Mouse (Mus musculus) yolk sac, embryonic 10.5 days (tissue): ENCODE data around the gene Irx3.

Experiments
- DNase-seq: peaks from one replicate; pipeline ENCODE4 v3.0.0-alpha.2; 2017; ENCODE audit warnings: low spot score

Gene Irx3

DNA sequence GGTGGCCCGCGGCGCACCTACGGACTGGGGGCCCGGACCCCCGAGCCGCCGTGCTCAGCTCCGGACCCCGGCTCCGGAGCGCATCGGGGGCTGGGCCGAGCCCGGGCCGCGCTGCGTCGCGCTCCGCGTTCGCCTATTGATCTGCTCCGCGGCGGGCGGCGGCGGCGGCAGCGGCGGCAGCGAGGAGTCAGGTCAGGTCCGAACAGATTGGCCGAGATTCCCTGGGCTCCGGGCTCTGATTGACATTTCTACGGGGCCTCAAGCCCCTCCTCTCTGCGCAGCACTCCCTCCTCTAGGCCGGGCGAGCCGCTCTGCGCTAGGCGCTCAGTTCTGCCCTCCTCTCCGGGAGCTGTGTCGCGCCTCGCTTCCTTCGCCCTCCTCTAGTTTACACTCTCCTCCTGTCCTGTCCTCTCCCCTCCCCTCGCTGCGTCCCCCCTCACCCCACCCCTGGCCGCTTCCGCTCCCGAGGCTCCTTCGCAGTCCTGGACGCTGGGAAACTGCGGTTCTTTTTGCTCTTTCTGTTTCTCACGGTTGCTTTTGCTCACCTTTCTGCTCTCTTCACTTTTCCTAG, 541 bp downstream of the Irx3 start:
- DNase-seq, result peak; percentile 80

DNA sequence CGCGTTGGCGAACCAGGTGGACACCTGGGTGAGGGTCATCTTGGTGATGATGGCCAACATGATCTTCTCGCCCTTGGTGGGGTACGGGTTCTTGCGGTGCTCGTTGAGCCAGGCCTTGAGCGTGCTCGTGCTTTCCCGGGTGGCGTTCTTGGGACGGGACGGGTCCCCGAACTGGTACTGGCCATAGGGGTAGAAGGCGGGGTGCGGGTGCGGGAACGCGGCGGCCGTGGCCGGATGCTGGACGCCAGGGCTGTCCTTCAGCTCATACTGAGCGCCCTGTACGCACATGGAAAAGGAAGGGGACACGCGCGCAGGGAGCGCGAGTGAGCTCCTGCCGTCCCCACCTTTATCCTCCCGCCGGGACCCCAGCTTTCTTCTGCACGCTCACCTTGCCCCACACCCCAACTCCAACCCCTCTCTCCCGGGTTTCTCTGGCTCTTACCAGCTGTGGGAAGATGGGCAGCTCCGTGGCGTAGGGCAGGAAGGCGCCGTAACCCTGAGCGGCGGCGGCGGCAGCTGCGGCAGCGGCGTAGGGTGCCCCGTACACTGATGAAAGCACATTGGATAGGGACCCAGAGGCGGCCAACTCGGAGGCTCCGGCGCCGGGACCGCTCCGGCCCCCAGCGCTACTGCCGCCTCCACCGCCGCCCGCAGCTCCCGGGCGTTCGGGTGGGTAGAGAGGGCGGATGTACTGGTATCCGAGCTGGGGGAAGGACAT, 1.2 kb downstream of the Irx3 start:
- no peak for DNase-seq

DNA sequence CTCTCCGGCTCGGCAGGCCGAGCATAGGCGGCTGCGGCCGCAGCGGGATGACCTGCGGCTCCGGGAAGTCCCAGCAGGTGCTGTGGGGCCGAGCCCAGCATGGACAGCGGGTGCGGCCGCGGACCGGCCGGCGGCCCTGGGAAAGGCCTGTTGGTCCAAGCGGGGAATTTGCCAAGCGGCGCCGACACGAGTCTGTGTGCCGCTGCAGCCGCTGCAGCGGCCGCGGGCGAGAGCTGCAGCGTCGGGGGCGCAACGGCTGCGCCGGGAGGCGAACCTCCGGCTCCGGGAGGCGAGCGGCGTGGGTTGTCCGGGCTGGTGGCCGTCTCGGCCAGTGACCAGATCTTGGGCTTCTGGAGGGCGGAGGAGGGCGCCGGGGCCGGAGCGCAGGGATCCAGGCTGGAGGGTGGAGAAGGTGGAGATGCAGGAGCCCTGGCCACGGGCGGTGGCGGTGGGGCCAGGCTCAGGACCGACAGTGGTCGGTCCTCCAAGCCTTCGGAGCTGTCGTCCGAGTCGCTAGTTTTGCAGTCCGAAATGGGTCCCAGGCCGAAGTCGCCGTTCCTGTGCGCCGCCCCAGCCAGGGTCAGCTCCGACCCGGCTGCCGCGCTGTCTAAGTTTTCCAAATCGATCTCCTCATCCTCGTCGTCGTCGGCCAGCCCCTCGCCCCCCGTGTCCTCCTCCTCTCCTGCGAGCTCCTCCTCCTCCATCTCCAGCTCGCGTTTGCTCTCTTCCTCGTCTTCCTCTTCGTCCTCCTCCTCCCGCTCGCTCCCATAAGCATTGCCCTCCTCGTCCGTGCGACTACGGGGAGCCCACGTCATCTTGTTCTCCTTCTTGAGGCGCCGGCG, 2.0 kb downstream of the Irx3 start:
- DNase-seq, result no peak

DNA sequence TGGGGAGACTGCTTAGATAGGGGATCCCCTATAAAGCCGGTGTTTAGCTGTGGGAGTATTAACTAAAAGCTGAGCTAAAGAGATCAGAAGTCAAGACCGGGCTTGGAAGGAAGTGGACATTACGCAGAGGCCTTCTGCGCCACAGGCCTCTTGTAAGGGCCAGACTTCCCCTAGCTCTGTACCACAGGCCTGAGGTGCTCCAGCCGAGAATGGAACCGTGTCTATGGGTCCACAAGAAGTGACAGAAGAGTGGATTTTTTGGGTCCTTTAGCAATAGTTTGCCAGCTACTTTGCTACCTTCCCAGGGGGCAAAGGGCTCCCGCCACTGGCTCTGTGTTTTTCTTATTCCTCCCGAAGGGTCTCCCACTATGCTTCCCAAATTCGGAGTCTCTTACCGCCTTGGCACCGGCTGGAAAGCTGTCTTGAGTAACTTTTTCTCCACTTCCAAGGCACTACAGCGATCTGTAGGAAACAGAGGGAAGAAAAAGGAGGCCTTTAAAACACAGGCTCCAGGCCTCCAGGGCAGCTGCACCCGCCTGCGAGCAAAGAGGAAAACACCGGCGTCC, 2.8 kb downstream of the Irx3 start:
- no peak for DNase-seq

DNA sequence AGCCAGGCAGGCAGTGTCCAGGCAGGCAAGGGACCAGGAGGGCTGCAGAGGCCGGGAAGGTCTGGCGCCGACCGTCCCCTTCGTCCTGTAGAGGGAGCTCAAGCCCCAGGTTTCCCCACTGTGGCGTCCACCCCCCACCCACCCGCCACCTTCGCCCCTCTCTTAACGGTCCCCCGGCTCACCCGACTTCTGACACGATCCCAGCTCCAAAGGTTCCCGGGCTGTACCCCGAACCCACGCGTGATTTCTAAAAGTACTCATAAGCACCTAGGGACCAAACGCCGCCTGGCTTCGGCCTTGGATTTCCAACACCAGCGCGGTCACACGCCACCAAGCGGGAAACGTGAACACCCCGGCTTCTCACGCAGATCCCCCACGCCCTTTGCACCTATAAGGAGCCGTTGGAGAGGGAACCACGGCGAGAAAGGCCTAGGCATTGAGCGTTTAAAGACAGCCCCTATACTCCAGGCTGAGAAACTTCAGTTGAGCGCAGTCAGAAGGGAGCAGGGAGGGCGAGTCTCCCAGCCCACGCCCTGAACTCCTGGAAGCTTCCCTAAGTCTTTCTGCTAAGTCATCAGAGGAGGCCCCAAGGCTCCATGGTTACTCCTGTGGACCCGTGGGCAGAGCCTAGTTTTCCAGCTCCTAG, 4.1 kb downstream of the Irx3 start:
- DNase-seq, result peak; percentile 60

DNA sequence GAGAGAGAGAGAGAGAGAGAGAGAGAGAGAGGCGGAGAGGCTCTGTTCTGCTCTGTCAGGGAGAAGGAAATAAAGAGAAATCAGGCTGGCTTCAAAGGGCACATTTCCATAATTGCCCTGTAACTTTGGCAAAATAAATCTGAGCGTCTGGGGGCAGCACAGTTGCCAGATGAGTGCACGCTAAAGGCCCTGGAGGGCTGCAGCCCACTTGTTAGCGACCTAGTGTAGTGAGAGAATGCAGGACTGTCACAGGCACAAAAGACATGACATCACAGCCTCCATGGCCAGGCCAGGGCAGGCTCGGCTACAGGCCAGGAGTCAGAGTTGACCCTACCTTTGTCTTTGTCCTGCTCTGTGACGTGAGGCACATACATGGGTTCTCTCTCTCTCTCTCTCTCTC, 8.0 kb downstream of the Irx3 start:
- no peak for DNase-seq

DNA sequence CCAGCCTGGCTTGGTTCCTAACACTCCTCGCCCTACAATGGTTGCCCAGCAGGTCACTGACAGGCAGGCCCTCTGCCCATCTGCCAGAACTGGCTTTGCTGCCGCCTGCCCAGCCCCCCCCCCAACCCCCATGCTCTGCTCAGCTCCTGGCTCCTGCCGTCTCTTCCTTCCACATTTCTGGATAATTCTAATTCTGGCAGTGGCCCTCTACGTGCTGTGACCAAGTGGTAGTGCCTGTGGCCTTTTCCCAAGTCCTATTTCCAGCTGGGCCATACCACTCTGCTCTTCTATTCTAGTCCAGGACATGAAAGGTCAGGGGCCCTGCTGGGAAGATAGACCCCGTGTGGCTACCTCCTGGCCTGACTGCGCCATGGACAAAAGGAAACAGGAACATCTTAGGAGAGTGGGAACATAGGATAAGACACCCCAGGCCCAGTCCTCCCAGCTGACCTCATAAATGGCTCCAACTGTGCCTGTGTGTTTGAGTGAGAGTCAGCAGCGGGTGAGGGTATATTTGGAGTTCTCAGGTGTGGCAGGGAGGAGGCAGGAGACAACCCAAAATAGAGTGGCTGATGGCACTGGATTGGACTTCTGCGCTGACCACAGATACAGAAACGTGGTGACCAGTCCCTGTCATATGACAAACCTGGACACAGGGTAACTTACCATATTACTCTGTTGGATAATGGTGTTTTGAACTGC, 14.5 kb downstream of the Irx3 start:
- no peak for DNase-seq

DNA sequence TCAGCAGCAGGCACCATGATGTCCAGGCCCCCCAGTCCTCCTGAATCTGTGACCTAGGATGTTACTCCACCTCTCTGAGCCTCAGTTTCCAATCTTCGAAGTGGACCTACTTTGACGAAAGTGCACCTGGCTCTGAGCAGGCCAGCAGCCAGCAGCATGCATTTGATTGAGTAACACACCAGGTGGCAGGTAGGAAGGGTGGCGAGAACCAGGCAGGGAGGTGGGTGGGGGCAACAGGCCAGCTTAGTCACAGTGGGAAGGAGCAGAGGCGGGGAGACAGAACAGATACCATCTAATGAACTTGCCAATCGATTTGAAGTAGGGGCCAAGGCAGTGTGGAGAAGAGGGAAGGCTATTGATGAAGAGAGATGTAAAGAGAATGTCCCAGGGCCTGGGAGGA, 18.9 kb downstream of the Irx3 start:
- no peak for DNase-seq

DNA sequence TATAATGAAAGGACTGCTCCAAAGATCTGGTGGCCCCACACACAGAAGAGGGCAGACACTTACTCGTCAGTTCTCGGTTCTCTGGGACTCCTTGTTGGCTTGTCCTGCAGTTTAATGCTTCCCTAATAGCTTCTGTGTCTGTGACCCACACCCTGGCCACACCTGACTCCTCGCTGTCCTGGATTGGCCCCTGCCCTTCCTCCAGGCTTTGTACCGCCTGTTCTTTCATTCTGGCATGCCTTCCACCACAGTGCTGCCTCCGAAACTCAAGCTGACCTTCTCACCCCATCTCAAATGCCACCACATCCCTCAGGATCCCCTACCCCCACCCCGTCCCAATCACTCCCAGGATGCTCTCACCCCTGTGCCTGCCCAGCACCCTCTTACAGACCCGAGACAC, 19.7 kb downstream of the Irx3 start:
- no peak for DNase-seq

DNA sequence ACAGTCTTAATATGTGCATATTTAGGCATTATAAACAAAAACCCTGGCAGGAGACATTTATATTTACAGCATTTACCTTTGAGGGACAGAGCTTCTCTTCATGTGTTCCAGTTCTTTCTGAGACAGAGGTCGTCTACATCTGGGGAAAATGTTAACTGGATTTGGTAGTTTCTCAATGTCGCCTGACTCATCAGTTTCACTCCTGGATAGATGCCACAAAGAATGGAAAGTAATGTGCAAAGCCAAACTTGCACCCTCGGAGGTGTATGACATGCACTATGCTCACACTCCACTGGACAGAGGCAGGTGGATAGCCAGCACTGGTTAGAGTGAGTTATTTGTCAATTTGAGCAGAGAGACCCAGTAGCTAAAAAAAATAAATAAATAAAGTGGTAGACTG, 21.2 kb downstream of the Irx3 start:
- no peak for DNase-seq

DNA sequence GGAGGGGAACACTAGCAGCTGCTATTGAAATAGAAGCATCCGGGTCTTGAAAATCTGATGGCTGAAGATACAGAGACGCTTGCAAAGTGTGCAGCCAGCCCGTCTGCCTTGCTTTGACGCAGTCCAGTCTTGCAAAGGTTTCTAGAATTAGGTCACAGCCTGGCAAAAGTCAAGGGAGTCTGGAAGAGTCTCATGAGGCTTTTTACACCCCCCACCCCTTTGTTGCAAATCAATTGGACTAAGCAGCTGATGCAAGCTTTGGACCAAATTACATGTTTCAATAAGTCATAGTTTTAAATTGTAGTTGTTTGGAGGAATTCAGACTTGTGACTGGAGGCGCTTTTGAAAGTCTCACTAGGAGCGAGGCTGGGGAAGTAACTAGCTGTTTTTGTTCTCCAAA, 33.0 kb downstream of the Irx3 start:
- no peak for DNase-seq

DNA sequence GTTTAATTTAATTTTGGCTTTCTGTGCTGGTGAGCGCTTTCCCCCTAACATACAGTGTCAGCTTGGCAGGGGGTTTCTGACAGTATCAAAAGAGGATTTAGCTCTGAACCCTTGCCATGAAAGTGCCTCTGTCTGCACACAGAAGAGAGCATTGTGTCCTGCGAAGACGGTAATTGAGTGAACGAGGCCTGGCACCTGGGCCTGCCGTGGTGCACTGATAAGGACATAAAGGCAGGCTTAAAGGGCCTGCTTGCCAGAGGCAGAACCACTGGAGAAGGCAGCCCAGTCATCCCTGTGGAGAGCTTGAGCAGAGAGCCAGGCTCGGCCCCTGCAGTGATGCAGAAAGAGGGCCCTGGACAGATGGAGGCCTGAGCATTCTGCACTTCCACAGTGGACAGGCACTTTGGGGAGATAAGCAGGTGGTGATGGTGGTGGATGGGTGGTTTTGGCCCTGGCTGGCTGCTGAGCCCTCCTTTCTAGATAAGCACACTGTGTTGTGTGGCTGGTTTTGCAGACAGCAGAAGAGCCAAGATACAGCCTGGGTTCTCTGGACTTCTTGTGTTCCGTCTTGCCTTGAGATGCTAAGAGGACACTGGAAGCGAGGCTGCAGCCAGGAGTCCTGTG, 36.3 kb downstream of the Irx3 start:
- no peak for DNase-seq

DNA sequence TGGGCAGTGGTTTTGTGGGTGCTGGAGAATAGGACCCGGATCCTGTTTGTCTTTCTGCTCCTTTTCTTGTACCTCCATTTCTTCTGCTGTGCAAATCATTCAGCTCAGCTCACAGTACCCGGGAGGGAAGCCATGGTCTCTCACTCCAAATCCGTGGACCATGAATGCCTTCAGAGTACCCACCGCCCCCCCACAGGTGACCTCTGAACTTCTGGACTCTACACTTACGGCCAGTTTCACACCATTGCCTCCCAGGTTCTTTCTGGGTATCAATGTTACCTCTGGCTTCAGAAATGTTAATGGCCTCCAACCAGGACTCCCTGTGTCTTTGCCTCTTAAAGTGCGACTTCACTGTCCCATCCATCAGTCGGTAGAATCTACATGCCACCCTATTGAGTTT, 46.3 kb downstream of the Irx3 start:
- DNase-seq, result no peak

DNA sequence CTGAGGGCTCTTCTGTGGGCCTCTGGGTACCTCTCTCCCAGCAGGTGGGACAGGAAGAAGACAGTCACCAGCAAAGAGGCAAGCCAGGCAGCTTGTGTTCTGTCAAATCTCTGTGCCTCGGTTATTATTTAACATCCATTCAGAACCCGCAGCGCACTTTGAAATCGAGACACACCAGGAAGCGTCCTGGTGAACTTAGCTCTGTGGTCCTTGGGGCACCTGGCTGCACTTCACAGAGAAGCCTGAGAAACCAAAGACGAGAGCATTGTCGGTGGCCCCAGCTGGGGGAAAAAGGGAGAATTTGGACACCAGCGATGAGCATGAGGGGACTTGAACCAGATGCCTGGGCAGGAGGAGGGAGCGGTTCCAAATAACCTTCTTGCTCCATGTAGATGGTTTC, 46.8 kb downstream of the Irx3 start:
- no peak for DNase-seq

DNA sequence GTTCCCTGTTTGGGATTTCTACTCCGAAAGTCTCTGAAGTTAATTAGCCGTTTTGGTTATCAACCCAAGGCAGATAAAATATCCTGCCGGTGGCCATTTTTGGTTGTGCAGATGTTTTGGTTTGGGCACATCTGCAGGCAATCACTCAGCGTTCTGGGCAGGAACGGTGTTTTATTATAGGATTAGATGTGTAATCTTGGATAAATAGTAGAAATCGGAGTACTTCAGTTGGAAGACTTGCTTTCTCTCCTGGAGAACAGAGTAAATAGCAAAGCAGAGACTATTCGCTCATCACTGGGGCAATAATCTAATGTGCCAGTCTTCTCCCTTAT, 51.1 kb downstream of the Irx3 start:
- DNase-seq, result no peak

DNA sequence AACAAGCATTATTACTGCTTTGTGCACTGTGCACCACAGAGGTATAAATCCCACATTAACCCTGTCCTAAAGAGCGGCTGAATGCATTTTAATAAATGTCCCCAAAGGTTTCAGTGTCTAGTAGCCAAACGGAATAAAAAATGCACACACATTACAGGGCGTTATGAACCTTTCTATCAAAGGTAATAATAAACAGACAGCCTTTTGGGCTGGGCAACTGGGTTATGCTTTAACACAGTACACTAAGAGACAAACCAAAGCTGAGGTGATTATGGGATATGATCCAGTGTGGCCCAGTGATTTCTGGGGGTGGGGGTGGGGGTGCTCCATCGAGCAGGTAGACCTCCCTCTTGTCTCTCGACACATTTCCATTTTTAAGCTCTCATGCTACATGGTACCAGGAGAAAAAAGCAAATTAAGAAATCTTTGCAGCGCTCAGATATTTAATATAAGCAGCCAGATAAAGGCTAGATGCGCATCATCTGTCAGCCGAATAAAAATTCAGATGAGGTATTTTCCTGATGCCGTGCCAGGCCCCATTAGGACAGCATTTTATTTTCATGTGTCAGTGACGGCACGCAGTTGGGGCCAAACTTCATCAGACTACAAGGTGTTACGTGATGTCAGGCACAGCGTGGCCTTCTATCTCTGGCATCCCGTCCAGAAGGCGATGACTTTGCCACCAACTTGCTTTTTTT, 51.6 kb downstream of the Irx3 start:
- DNase-seq, result no peak

DNA sequence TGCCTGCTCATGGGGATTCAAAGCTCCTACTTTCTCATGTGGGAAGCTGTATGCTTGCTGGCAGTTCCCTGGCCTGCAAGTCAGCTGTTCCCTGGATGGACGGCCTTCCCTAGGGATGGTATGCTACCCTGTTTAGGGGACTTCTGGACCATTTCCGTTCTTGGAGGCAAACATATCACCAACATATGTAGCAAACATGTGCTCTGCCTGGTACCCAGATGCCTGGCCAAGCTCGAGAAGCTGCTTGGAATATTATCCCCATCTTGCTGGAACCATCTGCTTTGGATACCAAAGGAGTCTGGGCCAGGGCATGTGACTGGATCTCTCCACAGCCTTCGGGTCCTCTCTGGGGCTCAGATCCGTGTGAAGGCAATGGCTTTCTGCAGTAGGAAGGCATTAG, 52.5 kb downstream of the Irx3 start:
- no peak for DNase-seq
